Mouse (Mus musculus): Measurements from ENCODE around the gene Hoxa7. TPM values are rescaled to one million over a fixed set of nuclear protein-coding genes. Genes with fewer than 3 reads are reported as not detected.

The Hoxa7 gene
- polyA plus RNA-seq, 1 experiment = 11.9 TPM

GRCm38 (mm10) chr6:52212556-52213118 lies 9.0 kb downstream of the Hoxa7 start:
- Histone ChIP-seq H3K79me2 (ENCODE audit: control insufficient read depth, insufficient read depth) (peaks cover 48% of the 10 kb centered on the region), H3K4me2 (ENCODE audit: low read depth) (peak overlapping the region; percentile 97), H3ac (ENCODE audit: control insufficient read depth, insufficient read length) (peak overlapping the region; percentile 24), H3K4me3 (peak overlapping the region; percentile 67), H3K27me3 (ENCODE audit: control insufficient read depth, insufficient read depth, insufficient read length) (no peaks in the 10 kb centered on the region), H3K36me3 (ENCODE audit: control insufficient read depth, insufficient read depth) (no peaks in the 10 kb centered on the region)
- TF ChIP-seq MYOD1 (IDR thresholded peaks at IDR 0.05; ENCODE audit: control insufficient read depth in 1 of 3, insufficient read length in 2 of 3, low read depth in 2 of 3) = no peak
- no peak for TF ChIP-seq REST (IDR thresholded peaks at IDR 0.05; ENCODE audit: insufficient read depth, insufficient read length)
- no peak for TF ChIP-seq SRF (IDR thresholded peaks at IDR 0.05; ENCODE audit: control insufficient read depth, insufficient read length, low read depth)
- no peak for TF ChIP-seq USF1 (IDR thresholded peaks at IDR 0.05; ENCODE audit: low read depth)
- no peak for TF ChIP-seq MYOG (IDR thresholded peaks at IDR 0.05; ENCODE audit: control insufficient read depth in 1 of 3, insufficient read depth in 1 of 3, insufficient read length in 2 of 3, low read depth in 2 of 3)
- TF ChIP-seq TCF3 (IDR thresholded peaks at IDR 0.05; ENCODE audit: insufficient read length, low read depth) = no peak
- TF ChIP-seq POLR2A (IDR thresholded peaks at IDR 0.05; ENCODE audit: insufficient read length, low read depth) = peak; percentile 68
- peak; percentile 57 for TF ChIP-seq POLR2AphosphoS2 (IDR thresholded peaks at IDR 0.05; ENCODE audit: insufficient read length, low read depth)
- TF ChIP-seq TCF12 (IDR thresholded peaks at IDR 0.05; ENCODE audit: insufficient read depth, poor library complexity, severe bottlenecking) = no peak

DNA sequence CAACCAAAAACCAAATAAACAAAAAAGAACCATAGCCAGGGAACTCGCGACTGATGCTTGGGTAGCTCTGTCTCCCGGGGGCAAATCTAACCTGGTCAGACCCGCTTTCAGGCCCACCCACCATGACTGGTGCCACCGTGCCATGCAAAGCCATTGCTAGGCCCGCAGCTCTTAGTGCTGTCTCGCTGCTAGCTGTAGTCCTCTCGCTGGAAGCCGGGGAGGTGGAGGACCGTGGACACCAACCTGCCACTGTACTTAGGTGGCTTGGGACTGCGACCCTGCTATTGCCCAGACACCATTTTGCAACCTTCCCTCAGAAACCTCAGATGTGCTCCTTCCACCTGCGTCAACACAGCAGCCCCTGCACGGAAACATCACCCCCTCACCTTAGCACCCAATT lies 9.7 kb downstream of the Hoxa7 start:
- Histone ChIP-seq H3K4me2 (ENCODE audit: low read depth) (peak overlapping the region; percentile 97), H3K36me3 (ENCODE audit: control insufficient read depth, insufficient read depth) (no peaks in the 10 kb centered on the region)

DNA sequence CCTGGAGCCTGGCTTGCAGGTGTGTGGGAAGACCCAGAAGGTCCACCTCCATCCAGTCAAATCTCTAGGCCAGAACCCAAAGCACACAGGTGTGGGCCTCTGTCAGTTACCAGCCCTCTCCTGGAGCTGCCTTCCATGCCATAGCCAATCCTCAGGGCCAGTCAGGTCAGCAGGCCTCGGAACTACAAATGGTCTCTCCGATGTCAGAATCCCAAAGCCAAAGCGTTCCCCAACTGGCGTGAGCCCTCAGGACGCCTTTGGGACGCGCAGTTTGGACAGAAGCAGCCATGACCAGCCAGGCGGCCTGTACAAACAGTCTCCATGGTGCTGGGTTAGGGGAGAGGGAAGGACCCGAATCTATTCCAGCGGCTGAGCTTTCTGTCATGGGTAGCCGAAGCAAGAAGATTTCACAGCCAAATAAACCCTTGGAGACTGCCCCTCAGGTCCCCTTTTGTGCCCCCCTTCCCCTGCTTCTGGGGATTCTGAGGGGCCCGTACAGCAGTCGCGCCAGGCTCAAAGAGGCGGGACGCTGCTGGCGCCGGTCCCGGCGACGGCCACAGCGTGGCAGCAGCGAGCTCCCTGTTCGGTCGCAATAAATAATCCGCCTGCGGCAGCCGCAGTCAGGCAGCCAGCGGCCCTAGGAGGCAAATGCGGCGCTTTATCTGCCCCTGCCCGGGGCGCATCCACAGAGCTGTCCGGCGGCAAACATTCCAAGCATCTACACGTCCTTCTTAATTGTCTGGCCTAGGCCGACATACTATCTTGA lies 10.3 kb downstream of the Hoxa7 start:
- Histone ChIP-seq H3K4me3 (peak overlapping the region; percentile 67), H3K4me2 (ENCODE audit: low read depth) (peak overlapping the region; percentile 97), H3K79me2 (ENCODE audit: control insufficient read depth, insufficient read depth) (peaks cover 46% of the 10 kb centered on the region), H3K27me3 (ENCODE audit: control insufficient read depth, insufficient read depth, insufficient read length) (no peaks in the 10 kb centered on the region), H3ac (ENCODE audit: control insufficient read depth, insufficient read length) (peak overlapping the region; percentile 24), H3K36me3 (ENCODE audit: control insufficient read depth, insufficient read depth) (no peaks in the 10 kb centered on the region)
- TF ChIP-seq MYOD1 (IDR thresholded peaks at IDR 0.05; ENCODE audit: control insufficient read depth in 1 of 3, insufficient read length in 2 of 3, low read depth in 2 of 3) = peak in 1 of 3 experiments; percentile 46
- peak; percentile 55 for TF ChIP-seq POLR2A (IDR thresholded peaks at IDR 0.05; ENCODE audit: insufficient read length, low read depth)
- TF ChIP-seq USF1 (IDR thresholded peaks at IDR 0.05; ENCODE audit: low read depth) = no peak
- TF ChIP-seq REST (IDR thresholded peaks at IDR 0.05; ENCODE audit: insufficient read depth, insufficient read length) = no peak
- TF ChIP-seq MYOG (IDR thresholded peaks at IDR 0.05; ENCODE audit: control insufficient read depth in 1 of 3, insufficient read depth in 1 of 3, insufficient read length in 2 of 3, low read depth in 2 of 3) = peak in 1 of 3 experiments; percentile 27

More for the DNA sequence above, 9.7 kb downstream of the Hoxa7 start:
- Histone ChIP-seq H3K79me2 (ENCODE audit: control insufficient read depth, insufficient read depth) (peaks cover 49% of the 10 kb centered on the region), H3ac (ENCODE audit: control insufficient read depth, insufficient read length) (peak overlapping the region; percentile 24), H3K4me3 (peak overlapping the region; percentile 67), H3K27me3 (ENCODE audit: control insufficient read depth, insufficient read depth, insufficient read length) (no peaks in the 10 kb centered on the region)
- peak; percentile 0 for TF ChIP-seq POLR2A (IDR thresholded peaks at IDR 0.05; ENCODE audit: insufficient read length, low read depth)
- TF ChIP-seq MYOD1 (IDR thresholded peaks at IDR 0.05; ENCODE audit: control insufficient read depth in 1 of 3, insufficient read length in 2 of 3, low read depth in 2 of 3) = no peak
- TF ChIP-seq MAX (IDR thresholded peaks at IDR 0.05; ENCODE audit: low read depth) = no peak
- TF ChIP-seq TCF3 (IDR thresholded peaks at IDR 0.05; ENCODE audit: insufficient read length, low read depth) = no peak
- no peak for TF ChIP-seq SRF (IDR thresholded peaks at IDR 0.05; ENCODE audit: control insufficient read depth, insufficient read length, low read depth)
- TF ChIP-seq REST (IDR thresholded peaks at IDR 0.05; ENCODE audit: insufficient read depth, insufficient read length) = no peak
- TF ChIP-seq MYOG (IDR thresholded peaks at IDR 0.05; ENCODE audit: control insufficient read depth in 1 of 3, insufficient read depth in 1 of 3, insufficient read length in 2 of 3, low read depth in 2 of 3) = no peak
- TF ChIP-seq TCF12 (IDR thresholded peaks at IDR 0.05; ENCODE audit: insufficient read depth, poor library complexity, severe bottlenecking) = no peak

- Histone ChIP-seq H3K4me3 (peak overlapping the region; percentile 67), H3K27me3 (ENCODE audit: control insufficient read depth, insufficient read depth, insufficient read length) (no peaks in the 10 kb centered on the region), H3K4me2 (ENCODE audit: low read depth) (peak overlapping the region; percentile 64), H3K36me3 (ENCODE audit: control insufficient read depth, insufficient read depth) (peaks cover 9% of the 10 kb centered on the region), H3K79me2 (ENCODE audit: control insufficient read depth, insufficient read depth) (peaks cover 39% of the 10 kb centered on the region), H3ac (ENCODE audit: control insufficient read depth, insufficient read length) (no peak overlapping the region)
- TF ChIP-seq REST (IDR thresholded peaks at IDR 0.05; ENCODE audit: insufficient read depth, insufficient read length) (no peak), E2F4 (IDR thresholded peaks at IDR 0.05; ENCODE audit: insufficient read depth) (no peak), USF1 (IDR thresholded peaks at IDR 0.05; ENCODE audit: low read depth) (no peak), MYOG (IDR thresholded peaks at IDR 0.05; ENCODE audit: control insufficient read depth in 1 of 3, insufficient read depth in 1 of 3, insufficient read length in 2 of 3, low read depth in 2 of 3) (no peak), TCF12 (IDR thresholded peaks at IDR 0.05; ENCODE audit: insufficient read depth, poor library complexity, severe bottlenecking) (no peak), SRF (IDR thresholded peaks at IDR 0.05; ENCODE audit: control insufficient read depth, insufficient read length, low read depth) (no peak), CEBPB (IDR thresholded peaks at IDR 0.05; ENCODE audit: insufficient read depth, poor library complexity, severe bottlenecking) (no peak), POLR2A (IDR thresholded peaks at IDR 0.05; ENCODE audit: insufficient read length, low read depth) (no peak), MYOD1 (IDR thresholded peaks at IDR 0.05; ENCODE audit: control insufficient read depth in 1 of 3, insufficient read length in 2 of 3, low read depth in 2 of 3) (no peak), TCF3 (IDR thresholded peaks at IDR 0.05; ENCODE audit: insufficient read length, low read depth) (no peak), POLR2AphosphoS2 (IDR thresholded peaks at IDR 0.05; ENCODE audit: insufficient read length, low read depth) (no peak), MAX (IDR thresholded peaks at IDR 0.05; ENCODE audit: low read depth) (no peak)
These were observed 12.0 kb downstream of the Hoxa7 start for GRCm38 (mm10) chr6:52209685-52210046.

All from myocyte (in vitro differentiated cells).